Mouse (Mus musculus) neural tube, embryonic 13.5 days (tissue): ENCODE measurements around the gene Apba1. TPM values are rescaled to one million over a fixed set of nuclear protein-coding genes. Genes with fewer than 3 reads are reported as not detected.

Experiments
- ATAC-seq: fragments of 200-750 bp; cut with Nextera tagmentation; 2 replicates; pipeline ENCODE4 v1.8.0; 2017; ENCODE audit warnings: low read depth, mild to moderate bottlenecking, moderate TSS enrichment, moderate library complexity
- H3K27ac ChIP-seq: fragments of 300-500 bp; sonication (generic); replicated peaks from 2 replicates; pipeline ENCODE4 v1.5.1; 2015; ENCODE audit warnings: moderate library complexity, mild to moderate bottlenecking, inconsistent platforms
- H3K27me3 ChIP-seq: fragments of 300-500 bp; sonication (generic); 2 replicates; pipeline ENCODE4 v1.6.1; 2015; ENCODE audit warnings: mild to moderate bottlenecking, inconsistent platforms
- H3K36me3 ChIP-seq: fragments of 300-500 bp; sonication (generic); 2 replicates; pipeline ENCODE4 v1.6.1; 2015; ENCODE audit warnings: mild to moderate bottlenecking, inconsistent platforms
- H3K4me1 ChIP-seq: fragments of 300-500 bp; sonication (generic); replicated peaks from 2 replicates; pipeline ENCODE4 v1.6.1; 2015; ENCODE audit warnings: inconsistent platforms
- H3K4me2 ChIP-seq: fragments of 300-500 bp; sonication (generic); 2 replicates; pipeline ENCODE4 v1.6.1; 2015; ENCODE audit warnings: inconsistent platforms, mild to moderate bottlenecking, moderate library complexity
- H3K4me3 ChIP-seq: fragments of 300-500 bp; sonication (generic); 2 replicates; pipeline ENCODE4 v1.5.1; 2015; ENCODE audit warnings: mild to moderate bottlenecking, inconsistent platforms
- H3K9ac ChIP-seq: fragments of 300-500 bp; sonication (generic); 2 replicates; pipeline ENCODE4 v1.6.1; 2015; ENCODE audit warnings: moderate library complexity, mild to moderate bottlenecking, inconsistent platforms
- H3K9me3 ChIP-seq: fragments of 300-500 bp; sonication (generic); 2 replicates; pipeline ENCODE4 v1.6.1; 2016; ENCODE audit warnings: inconsistent platforms
- WGBS: fragments of 180-500 bp; shearing (Covaris S2); methylation state at CpG from one replicate; pipeline ENCODE4 v1.1.7; 2015; 5-methylcytosine and 5-hydroxymethylcytosine counted together
- polyA plus RNA-seq: library from polyadenylated mRNA; unstranded; fragments of >200 nt; fragmentation: Nextera tagmentation; extraction: Ambion mirVana; gene quantifications from 2 replicates; pipeline ENCODE4 v1.2.1, GENCODE M21; 2015

Apba1 gene
- polyA plus RNA-seq, 1 experiment from 2014 or later = 8.7 TPM

- H3K4me2 ChIP-seq = no peak overlapping the region
- H3K27me3 ChIP-seq = no peaks in the 10 kb centered on the region
- H3K4me1 ChIP-seq = peaks cover 6% of the 10 kb centered on the region; the same call in 1 of the 2 replicates
- H3K4me3 ChIP-seq = no peak overlapping the region
- H3K36me3 ChIP-seq = 0 out of 2 replicates have a peak, but pooled peaks cover 3% of the 10 kb centered on the region
- no peak overlapping the region for H3K9ac ChIP-seq
- no peaks in the 10 kb centered on the region for H3K9me3 ChIP-seq
- ATAC-seq = no peak
- no peak overlapping the region for H3K27ac ChIP-seq
- WGBS = 95% methylated on average over 7 of the region's 7 CpGs
Measured at GRCm38 (mm10) chr19:23855832-23856231, 97.1 kb downstream of the Apba1 start.

DNA sequence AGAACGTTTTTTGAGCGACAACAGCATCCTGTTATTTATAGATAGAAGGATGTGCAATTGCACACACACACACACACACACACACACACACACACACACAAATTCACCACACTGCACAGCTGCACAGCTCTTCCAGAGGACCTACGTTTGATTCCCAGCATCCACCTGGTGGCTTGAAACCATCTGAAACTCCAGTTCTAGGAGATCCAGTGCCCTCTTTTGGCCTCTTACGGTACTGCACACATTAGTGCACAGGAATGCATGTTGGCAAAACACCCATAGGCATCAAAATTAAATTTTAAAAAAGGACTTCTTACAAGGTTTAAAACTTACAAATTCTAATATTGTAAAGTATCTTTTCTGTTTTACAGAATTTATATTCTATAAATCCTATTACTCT is 99.4 kb downstream of the Apba1 start:
- Histone ChIP-seq H3K4me1 (peaks cover 14% of the 10 kb centered on the region), H3K9me3 (no peaks in the 10 kb centered on the region), H3K4me3 (no peak overlapping the region), H3K27me3 (no peaks in the 10 kb centered on the region), H3K36me3 (0 out of 2 replicates have a peak, but pooled peaks cover 3% of the 10 kb centered on the region), H3K9ac (no peak overlapping the region), H3K4me2 (no peak overlapping the region), H3K27ac (no peak overlapping the region)
- 94% methylated on average over 4 of the region's 4 CpGs for WGBS
- no peak for ATAC-seq

DNA sequence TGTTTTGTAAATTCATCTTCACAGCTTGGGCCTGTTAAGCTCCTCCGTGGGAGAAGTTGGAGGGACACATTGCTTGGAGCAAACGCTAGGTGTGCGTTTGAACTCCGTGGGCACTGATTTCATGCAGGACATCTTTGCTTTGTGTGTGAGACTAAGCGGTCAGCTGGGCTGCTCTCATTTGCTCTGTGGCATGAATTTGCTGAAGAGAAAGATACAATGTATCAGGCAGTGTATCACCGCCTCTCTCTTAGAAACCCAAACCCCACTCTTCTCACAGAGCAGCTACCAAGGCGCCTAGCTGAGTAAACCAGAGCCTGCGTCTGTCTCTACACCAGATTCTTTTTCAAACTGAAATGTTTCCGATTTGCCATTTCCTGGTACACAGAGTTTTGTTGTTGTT is 100.1 kb downstream of the Apba1 start:
- ATAC-seq = no peak
- 95% methylated on average over 9 of the region's 9 CpGs for WGBS
- H3K27me3 ChIP-seq = no peaks in the 10 kb centered on the region

GRCm38 (mm10) chr19:23860151-23860820 is 101.6 kb downstream of the Apba1 start:
- H3K4me1 ChIP-seq = peaks cover 25% of the 10 kb centered on the region
- H3K36me3 ChIP-seq = 0 out of 2 replicates have a peak, but pooled peaks cover 3% of the 10 kb centered on the region
- WGBS = 34% methylated on average over 13 of the region's 13 CpGs
- H3K27ac ChIP-seq = no peak overlapping the region
- H3K27me3 ChIP-seq = no peaks in the 10 kb centered on the region
- no peak overlapping the region for H3K9ac ChIP-seq
- H3K9me3 ChIP-seq = no peaks in the 10 kb centered on the region
- H3K4me3 ChIP-seq = no peak overlapping the region
- H3K4me2 ChIP-seq = no peak overlapping the region
- peak; percentile 50; the same call in 1 of the 2 replicates for ATAC-seq

More for the DNA sequence above, 100.1 kb downstream of the Apba1 start:
- H3K36me3 ChIP-seq = 0 out of 2 replicates have a peak, but pooled peaks cover 3% of the 10 kb centered on the region
- no peak overlapping the region for H3K9ac ChIP-seq
- H3K4me2 ChIP-seq = no peak overlapping the region
- no peaks in the 10 kb centered on the region for H3K9me3 ChIP-seq
- H3K4me3 ChIP-seq = no peak overlapping the region
- H3K4me1 ChIP-seq = peaks cover 14% of the 10 kb centered on the region
- no peak overlapping the region for H3K27ac ChIP-seq

GRCm38 (mm10) chr19:23862736-23863135 is 104.0 kb downstream of the Apba1 start:
- no peak for ATAC-seq
- Histone ChIP-seq H3K9ac (no peak overlapping the region), H3K27ac (no peak overlapping the region), H3K4me1 (peaks cover 25% of the 10 kb centered on the region), H3K27me3 (no peaks in the 10 kb centered on the region), H3K4me2 (no peak overlapping the region), H3K36me3 (0 out of 2 replicates have a peak, but pooled peaks cover 3% of the 10 kb centered on the region), H3K9me3 (no peaks in the 10 kb centered on the region), H3K4me3 (no peak overlapping the region)
- WGBS = 49% methylated on average over 4 of the region's 4 CpGs

DNA sequence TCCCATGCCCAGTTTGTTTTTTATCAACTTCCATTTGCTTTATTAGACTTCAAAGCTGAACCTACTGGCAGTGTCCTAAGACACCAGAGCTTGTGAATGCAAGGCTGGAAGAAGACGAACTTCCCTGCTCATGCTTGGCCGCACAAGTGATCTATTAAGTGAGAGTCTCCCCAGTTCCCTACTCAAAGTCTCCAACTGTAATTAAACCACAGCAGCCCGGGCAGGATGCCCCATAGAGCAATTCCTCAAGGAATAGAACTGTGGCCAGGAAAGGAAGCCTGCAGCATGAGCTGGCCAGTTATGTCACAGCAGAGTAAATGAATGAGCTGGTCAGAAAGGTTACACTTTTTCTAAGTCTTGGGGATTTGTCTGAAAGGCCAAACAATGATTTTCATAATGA is 105.3 kb downstream of the Apba1 start:
- Histone ChIP-seq H3K4me1 (peaks cover 25% of the 10 kb centered on the region), H3K27me3 (no peaks in the 10 kb centered on the region), H3K9me3 (no peaks in the 10 kb centered on the region), H3K27ac (no peak overlapping the region), H3K36me3 (no peaks in the 10 kb centered on the region), H3K9ac (no peak overlapping the region), H3K4me3 (no peak overlapping the region), H3K4me2 (no peak overlapping the region)
- 22% methylated on average over 3 of the region's 3 CpGs for WGBS
- ATAC-seq = no peak

DNA sequence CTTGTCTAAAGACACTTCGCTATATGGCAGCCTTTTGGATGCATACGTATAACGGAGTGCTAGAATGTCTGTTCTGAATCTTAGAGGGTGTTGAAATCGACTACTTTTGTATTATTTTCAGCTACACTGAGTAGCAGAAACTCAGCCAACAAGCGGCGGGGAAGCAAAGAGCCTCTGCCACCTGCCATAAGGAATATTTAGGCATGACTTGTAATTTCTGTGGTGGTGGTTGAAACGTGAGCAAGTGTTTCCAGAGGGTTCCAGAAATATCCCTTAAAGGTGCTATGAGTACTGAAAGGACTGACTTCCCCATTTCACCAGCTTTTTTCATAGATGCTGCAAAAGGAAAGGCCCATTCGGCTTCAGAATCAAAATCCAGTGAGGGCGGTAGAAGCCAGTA is 107.4 kb downstream of the Apba1 start:
- Histone ChIP-seq H3K27me3 (no peaks in the 10 kb centered on the region), H3K36me3 (no peaks in the 10 kb centered on the region), H3K4me1 (peaks cover 25% of the 10 kb centered on the region), H3K4me3 (no peak overlapping the region), H3K4me2 (no peak overlapping the region), H3K9me3 (no peaks in the 10 kb centered on the region), H3K27ac (no peak overlapping the region), H3K9ac (no peak overlapping the region)
- 91% methylated on average over 9 of the region's 9 CpGs for WGBS
- no peak for ATAC-seq

DNA sequence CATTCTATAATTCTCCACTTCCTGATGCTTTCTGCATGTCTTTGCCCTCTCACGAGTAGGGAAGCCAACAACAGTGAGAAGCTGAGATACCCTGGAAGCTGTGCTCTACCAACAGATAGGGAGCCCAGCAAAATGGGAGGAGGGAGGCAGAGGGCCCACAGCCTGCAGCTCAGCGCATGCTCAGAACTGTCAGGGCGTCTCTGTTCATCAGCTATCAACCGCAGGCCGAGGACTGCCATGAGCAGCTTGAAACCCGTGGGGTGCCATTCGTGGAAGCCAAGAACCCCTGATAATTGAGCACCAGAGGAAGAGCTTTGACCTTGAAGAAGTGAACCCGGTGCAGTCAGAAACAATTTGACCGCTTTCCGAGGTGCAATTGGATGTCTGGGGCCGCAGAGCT is 108.4 kb downstream of the Apba1 start:
- Histone ChIP-seq H3K27ac (no peak overlapping the region), H3K9ac (no peak overlapping the region), H3K4me3 (no peak overlapping the region), H3K36me3 (no peaks in the 10 kb centered on the region), H3K4me2 (no peak overlapping the region), H3K4me1 (peaks cover 19% of the 10 kb centered on the region), H3K9me3 (no peaks in the 10 kb centered on the region), H3K27me3 (no peaks in the 10 kb centered on the region)
- WGBS = 85% methylated on average over 11 of the region's 11 CpGs
- ATAC-seq = no peak

DNA sequence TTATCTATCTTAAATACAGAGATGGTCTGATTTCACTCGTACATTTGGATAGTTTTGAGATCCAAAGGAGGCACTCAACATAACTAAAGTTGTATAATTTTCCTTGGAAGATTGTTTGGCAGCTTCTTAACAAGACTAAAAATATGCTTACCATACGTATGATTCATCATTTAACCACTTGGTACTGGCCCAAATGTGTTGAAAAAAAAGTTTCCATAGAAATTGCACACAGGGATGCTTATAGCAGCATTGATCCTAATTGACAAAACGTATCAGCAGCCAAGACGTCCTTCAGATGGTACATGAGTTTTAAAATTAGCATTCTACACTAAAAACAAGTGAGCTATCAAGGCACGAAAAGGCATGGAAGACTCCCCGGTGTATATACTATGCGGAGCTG is 108.9 kb downstream of the Apba1 start:
- no peak overlapping the region for H3K27ac ChIP-seq
- H3K9ac ChIP-seq = no peak overlapping the region
- no peaks in the 10 kb centered on the region for H3K9me3 ChIP-seq
- no peak overlapping the region for H3K4me3 ChIP-seq
- H3K36me3 ChIP-seq = no peaks in the 10 kb centered on the region
- no peak overlapping the region for H3K4me2 ChIP-seq
- peaks cover 14% of the 10 kb centered on the region for H3K4me1 ChIP-seq
- WGBS = 84% methylated on average over 7 of the region's 7 CpGs
- ATAC-seq = no peak
- no peaks in the 10 kb centered on the region for H3K27me3 ChIP-seq

DNA sequence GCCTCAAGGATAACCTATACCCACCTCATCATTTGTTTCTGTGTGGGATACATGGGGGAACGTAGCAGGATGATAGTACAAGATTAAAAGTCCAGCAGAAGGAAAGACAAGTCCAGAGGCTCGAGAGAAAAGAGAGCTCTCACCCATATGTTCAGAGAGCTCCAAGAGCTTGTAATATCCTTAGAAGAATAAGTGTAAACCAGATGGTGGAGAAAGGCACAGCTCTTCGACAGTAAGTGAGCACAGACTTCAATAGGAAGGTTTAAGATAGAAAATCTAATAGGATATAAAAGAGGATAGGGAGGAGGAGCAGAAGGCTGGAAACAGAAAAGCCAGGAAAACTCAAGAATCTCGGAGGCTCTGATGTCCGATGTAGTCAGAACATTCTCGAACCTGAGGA is 115.8 kb downstream of the Apba1 start:
- ATAC-seq = no peak
- Histone ChIP-seq H3K4me2 (no peak overlapping the region), H3K9ac (no peak overlapping the region), H3K4me3 (no peak overlapping the region), H3K4me1 (0 out of 2 replicates have a peak, but pooled peaks cover 2% of the 10 kb centered on the region), H3K9me3 (no peaks in the 10 kb centered on the region), H3K27ac (no peak overlapping the region), H3K36me3 (no peaks in the 10 kb centered on the region), H3K27me3 (no peaks in the 10 kb centered on the region)
- 88% methylated on average over 6 of the region's 6 CpGs for WGBS

GRCm38 (mm10) chr19:23875819-23876218 is 117.1 kb downstream of the Apba1 start:
- Histone ChIP-seq H3K9me3 (no peaks in the 10 kb centered on the region), H3K27me3 (no peaks in the 10 kb centered on the region), H3K27ac (no peak overlapping the region), H3K4me1 (peaks cover 12% of the 10 kb centered on the region; the same call in 1 of the 2 replicates), H3K4me3 (no peak overlapping the region), H3K9ac (no peak overlapping the region), H3K4me2 (no peak overlapping the region), H3K36me3 (no peaks in the 10 kb centered on the region)
- WGBS = 88% methylated on average over 5 of the region's 5 CpGs
- no peak for ATAC-seq

- WGBS = 61% methylated on average over 7 of the region's 7 CpGs
- H3K4me1 ChIP-seq = peaks cover 15% of the 10 kb centered on the region; the same call in 1 of the 2 replicates
- H3K36me3 ChIP-seq = no peaks in the 10 kb centered on the region
- H3K4me3 ChIP-seq = no peak overlapping the region
- H3K27ac ChIP-seq = 0 out of 2 replicates have a peak overlapping the region, but pooled peaks have one; percentile 23
- 0 out of 2 replicates have a peak overlapping the region, but pooled peaks have one; percentile 22 for H3K9ac ChIP-seq
- H3K4me2 ChIP-seq = no peak overlapping the region
- ATAC-seq = peak; percentile 87
- no peaks in the 10 kb centered on the region for H3K9me3 ChIP-seq
- H3K27me3 ChIP-seq = no peaks in the 10 kb centered on the region
Measured at GRCm38 (mm10) chr19:23879862-23880261, 121.2 kb downstream of the Apba1 start.

DNA sequence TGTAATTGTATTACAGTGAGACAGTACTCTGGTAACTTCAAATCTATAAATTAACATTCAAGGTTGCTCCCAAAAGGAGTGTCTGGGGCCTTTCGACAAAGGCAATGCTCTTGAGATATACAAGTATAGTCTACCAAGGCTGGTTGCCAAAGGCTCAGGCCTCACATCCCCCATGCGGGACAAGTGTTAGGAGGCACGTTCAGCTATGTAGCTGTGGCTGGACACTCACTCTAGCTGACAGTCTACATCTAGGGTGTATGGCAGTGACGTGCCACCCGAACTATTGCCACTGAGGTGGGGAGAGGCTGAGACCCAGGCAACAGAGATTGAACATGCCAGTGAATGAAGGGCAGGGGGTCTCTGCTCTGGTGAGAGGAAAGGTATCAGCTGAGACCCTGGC is 127.5 kb downstream of the Apba1 start:
- H3K36me3 ChIP-seq = no peaks in the 10 kb centered on the region
- no peak overlapping the region for H3K27ac ChIP-seq
- H3K9ac ChIP-seq = no peak overlapping the region
- 0 out of 2 replicates have a peak, but pooled peaks cover under 1% of the 10 kb centered on the region for H3K4me1 ChIP-seq
- no peak overlapping the region for H3K4me3 ChIP-seq
- no peaks in the 10 kb centered on the region for H3K9me3 ChIP-seq
- H3K4me2 ChIP-seq = no peak overlapping the region
- no peak for ATAC-seq
- 94% methylated on average over 5 of the region's 5 CpGs for WGBS
- H3K27me3 ChIP-seq = peaks cover 5% of the 10 kb centered on the region; the same call in 1 of the 2 replicates
